Mouse (Mus musculus) gastrocnemius, postnatal 4 days (tissue): Measurements from ENCODE around the gene Pde4d. TPM values are rescaled to one million over a fixed set of nuclear protein-coding genes. Genes with fewer than 3 reads are reported as not detected.
"Not testable (repeated sequence)": the region's sequence is repeated elsewhere in the genome, so short reads cannot be mapped to it uniquely, and the experiment has no call there.

Source experiments
- DNase-seq, 2 experiments: peaks; one replicate each; pipeline ENCODE4 v3.0.0; 2021 to 2022; ENCODE audit warnings: low spot score in 2 of 2, mixed read lengths in 2 of 2
- total RNA-seq, 2 experiments: library from RNA; stranded (reverse); gene quantifications; 2 replicates each; pipeline ENCODE4 v1.2.3; 2021

The Pde4d gene
- total RNA-seq, 2 experiments from 2014 or later: 67.3 to 73.3 TPM

DNA sequence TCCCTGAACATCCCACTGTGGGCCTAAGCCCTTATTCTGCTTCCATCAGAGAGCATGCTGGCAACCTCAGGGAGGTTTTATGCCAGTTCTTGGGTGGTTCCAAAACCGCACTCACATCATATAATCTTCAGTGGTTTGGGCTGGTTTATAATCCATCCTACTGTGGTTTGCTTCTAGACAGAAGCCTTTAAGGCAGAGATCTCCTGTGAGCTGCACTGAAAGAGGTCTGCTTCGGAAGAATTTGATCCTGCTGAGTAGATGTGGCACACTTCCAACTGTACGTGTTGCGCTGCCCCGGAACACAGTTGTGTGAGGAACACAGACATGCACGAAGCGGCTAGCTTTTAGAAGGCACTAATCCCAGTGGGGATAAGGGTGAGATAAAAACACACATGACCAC is 236.1 kb downstream of the Pde4d start:
- DNase-seq: no peak

- no peak for DNase-seq
Measured at GRCm38 (mm10) chr13:108686262-108686661, 236.5 kb downstream of the Pde4d start.

GRCm38 (mm10) chr13:108686807-108687206 is 237.1 kb downstream of the Pde4d start:
- DNase-seq: no peak

DNA sequence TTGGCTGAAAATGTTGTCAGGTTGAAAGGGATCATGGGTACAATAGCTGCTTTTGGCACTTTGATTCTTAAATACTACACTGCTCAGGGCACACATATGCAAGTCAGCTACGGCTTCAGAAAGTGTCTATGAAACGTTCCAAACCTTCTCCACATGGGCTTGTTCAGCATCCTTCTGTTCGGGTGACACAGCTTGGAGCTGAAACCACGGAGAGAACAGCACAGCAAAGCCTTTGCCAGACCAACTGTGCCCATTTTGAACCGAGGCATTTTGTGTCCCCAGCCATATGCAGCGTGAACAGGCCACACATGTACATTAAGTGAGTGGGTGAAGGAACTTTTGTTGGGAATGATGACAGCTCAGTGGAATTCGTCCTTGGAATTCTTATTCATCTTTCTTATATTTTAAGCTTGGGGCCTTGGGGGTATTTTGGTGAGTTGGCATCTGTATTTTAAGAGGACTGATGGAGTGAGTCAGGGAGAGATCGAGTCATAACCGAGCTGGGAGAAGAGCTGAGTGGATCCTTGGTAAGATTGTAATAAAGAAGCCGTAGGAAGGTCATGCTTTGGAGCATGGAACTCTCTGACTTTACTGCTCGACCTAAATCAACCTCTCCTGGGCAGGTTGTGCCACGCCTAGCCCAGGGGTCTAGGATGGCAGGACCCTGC is 243.3 kb downstream of the Pde4d start:
- no peak for DNase-seq

- no peak for DNase-seq
Measured at GRCm38 (mm10) chr13:108705441-108705840, 255.7 kb downstream of the Pde4d start.

GRCm38 (mm10) chr13:108714032-108714431 is 264.3 kb downstream of the Pde4d start:
- no peak for DNase-seq

GRCm38 (mm10) chr13:108715029-108715428 is 265.3 kb downstream of the Pde4d start:
- DNase-seq: no peak

GRCm38 (mm10) chr13:108722234-108722633 is 272.5 kb downstream of the Pde4d start:
- DNase-seq: peak in 1 of 2 experiments; percentile 9

GRCm38 (mm10) chr13:108734356-108734755 is 284.6 kb downstream of the Pde4d start:
- not testable (repeated sequence) for DNase-seq

GRCm38 (mm10) chr13:108751155-108751840 is 301.6 kb downstream of the Pde4d start:
- DNase-seq: no peak

- no peak for DNase-seq
Measured at GRCm38 (mm10) chr13:108757477-108757876, 307.7 kb downstream of the Pde4d start.

- DNase-seq: no peak
Measured at GRCm38 (mm10) chr13:108758331-108758730, 308.6 kb downstream of the Pde4d start.

DNA sequence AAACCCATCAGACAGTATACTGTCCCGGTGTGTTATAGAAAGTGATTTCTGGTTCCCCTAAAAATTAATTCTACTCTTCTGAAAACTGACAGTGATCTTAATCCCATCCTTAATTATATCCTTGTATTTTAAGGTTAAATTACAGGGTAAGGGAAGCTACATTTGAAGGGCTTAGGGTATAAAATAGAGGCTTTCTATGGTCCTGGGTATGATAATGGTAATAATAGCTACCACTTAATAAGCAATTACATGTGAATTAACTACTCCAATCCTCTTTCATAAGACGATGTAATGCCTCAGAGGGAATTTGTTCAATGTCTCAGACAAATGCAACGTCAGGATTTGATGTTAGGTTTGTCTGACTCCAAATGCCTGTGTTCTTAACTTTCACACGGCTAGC is 309.4 kb downstream of the Pde4d start:
- DNase-seq: no peak

GRCm38 (mm10) chr13:108763295-108763694 is 313.5 kb downstream of the Pde4d start:
- no peak for DNase-seq

GRCm38 (mm10) chr13:108766020-108766727 is 316.4 kb downstream of the Pde4d start:
- no peak for DNase-seq

GRCm38 (mm10) chr13:108769465-108770056 is 319.8 kb downstream of the Pde4d start:
- no peak for DNase-seq

GRCm38 (mm10) chr13:108772386-108772785 is 322.6 kb downstream of the Pde4d start:
- no peak for DNase-seq

- DNase-seq: no peak
Measured at GRCm38 (mm10) chr13:108774981-108775380, 325.2 kb downstream of the Pde4d start.

DNA sequence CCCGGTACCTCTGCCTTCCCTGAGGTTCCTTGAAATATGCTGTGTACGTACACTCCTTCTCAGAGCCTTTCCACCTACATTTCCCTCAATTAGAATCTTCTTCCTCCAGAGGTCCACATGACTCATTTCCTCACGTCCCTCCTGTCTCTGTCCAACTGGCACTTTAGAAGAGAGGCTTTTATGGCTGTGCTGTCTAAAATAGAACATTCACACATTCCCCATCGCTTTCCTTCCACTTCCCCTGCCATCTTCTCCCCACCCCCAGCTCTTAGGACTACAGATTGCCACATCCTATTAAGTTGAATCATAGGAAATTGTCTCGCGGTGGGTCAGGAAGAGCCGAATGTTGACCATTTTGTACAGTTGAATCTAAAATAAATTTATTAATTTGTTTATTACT is 326.1 kb downstream of the Pde4d start:
- DNase-seq: no peak

DNA sequence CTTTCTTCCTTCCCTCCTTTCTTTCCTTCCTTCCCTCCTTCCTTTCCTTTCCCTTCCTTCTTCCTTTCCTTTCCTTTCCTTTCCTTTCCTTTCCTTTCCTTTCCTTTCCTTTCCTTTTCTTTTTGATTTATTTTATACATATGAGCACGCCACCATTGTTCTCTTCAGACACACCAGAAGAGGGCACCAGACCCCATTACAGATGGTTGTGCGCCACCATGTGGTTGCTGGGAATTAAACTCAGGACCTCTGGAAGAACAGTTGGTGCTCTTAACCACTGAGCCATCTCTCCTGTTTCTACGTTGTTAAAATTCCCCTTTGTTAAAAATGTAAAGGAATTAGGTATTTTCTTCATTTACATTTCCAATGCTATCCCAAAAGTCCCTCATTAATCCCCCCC is 347.9 kb downstream of the Pde4d start:
- not testable (repeated sequence) for DNase-seq

- DNase-seq: no peak
Measured at GRCm38 (mm10) chr13:108809191-108809590, 359.4 kb downstream of the Pde4d start.

GRCm38 (mm10) chr13:108812956-108813355 is 363.2 kb downstream of the Pde4d start:
- peak; percentile 21 to 42 for DNase-seq
